Mouse (Mus musculus) hindbrain, embryonic 12.5 days (tissue): ENCODE data around the gene Foxp1. TPM values are rescaled to one million over a fixed set of nuclear protein-coding genes. Genes with fewer than 3 reads are reported as not detected.

Source experiments
- ATAC-seq: fragments of 200-750 bp; cut with Nextera tagmentation; 2 replicates; pipeline ENCODE4 v1.8.0; 2017; ENCODE audit warnings: moderate TSS enrichment; ENCODE audit not compliant: low FRiP score
- H3K27ac ChIP-seq: fragments of 300-500 bp; sonication (generic); 2 replicates; pipeline ENCODE4 v1.5.1; 2016; ENCODE audit warnings: mild to moderate bottlenecking
- H3K27me3 ChIP-seq: fragments of 300-500 bp; sonication (generic); 2 replicates; pipeline ENCODE4 v1.6.1; 2016; ENCODE audit warnings: mild to moderate bottlenecking
- H3K36me3 ChIP-seq: fragments of 300-500 bp; sonication (generic); 2 replicates; pipeline ENCODE4 v1.6.1; 2016; ENCODE audit warnings: mild to moderate bottlenecking
- H3K4me1 ChIP-seq: fragments of 300-500 bp; sonication (generic); 2 replicates; pipeline ENCODE4 v1.6.1; 2016
- H3K4me2 ChIP-seq: fragments of 300-500 bp; sonication (generic); replicated peaks from 2 replicates; pipeline ENCODE4 v1.6.1; 2016; ENCODE audit warnings: mild to moderate bottlenecking
- H3K4me3 ChIP-seq: fragments of 300-500 bp; sonication (generic); 2 replicates; pipeline ENCODE4 v1.5.1; 2016; ENCODE audit warnings: mild to moderate bottlenecking
- H3K9ac ChIP-seq: fragments of 300-500 bp; sonication (generic); 2 replicates; pipeline ENCODE4 v1.6.1; 2016; ENCODE audit warnings: mild to moderate bottlenecking, moderate library complexity
- H3K9me3 ChIP-seq: fragments of 300-500 bp; sonication (generic); replicated peaks from 2 replicates; pipeline ENCODE4 v1.6.1; 2016; ENCODE audit warnings: mild to moderate bottlenecking
- WGBS: fragments of 180-500 bp; shearing (Covaris S2); methylation state at CpG from one replicate; pipeline ENCODE4 v1.1.7; 2016; 5-methylcytosine and 5-hydroxymethylcytosine counted together
- polyA plus RNA-seq: library from polyadenylated mRNA; unstranded; fragments of >200 nt; fragmentation: Nextera tagmentation; extraction: Ambion mirVana; gene quantifications from 2 replicates; pipeline ENCODE4 v1.2.1, GENCODE M21; 2016

The Foxp1 gene
- polyA plus RNA-seq, 1 experiment from 2014 or later = 87.6 TPM

- no peaks in the 10 kb centered on the region for H3K36me3 ChIP-seq
- H3K9ac ChIP-seq = no peak overlapping the region
- no peak overlapping the region for H3K4me3 ChIP-seq
- no peaks in the 10 kb centered on the region for H3K27me3 ChIP-seq
- H3K9me3 ChIP-seq = no peaks in the 10 kb centered on the region
- H3K4me1 ChIP-seq = no peaks in the 10 kb centered on the region
- no peak overlapping the region for H3K27ac ChIP-seq
- no peak overlapping the region for H3K4me2 ChIP-seq
- 90% methylated on average over 9 of the region's 9 CpGs for WGBS
- no peak for ATAC-seq
These were observed 163.4 kb downstream of the Foxp1 start for GRCm38 (mm10) chr6:99359036-99359698.

GRCm38 (mm10) chr6:99357931-99358330 is 164.6 kb downstream of the Foxp1 start:
- Histone ChIP-seq H3K4me3 (no peak overlapping the region), H3K4me1 (no peaks in the 10 kb centered on the region), H3K4me2 (no peak overlapping the region), H3K36me3 (no peaks in the 10 kb centered on the region), H3K9ac (no peak overlapping the region), H3K27me3 (no peaks in the 10 kb centered on the region), H3K9me3 (no peaks in the 10 kb centered on the region), H3K27ac (no peak overlapping the region)
- WGBS = 94% methylated on average over 2 of the region's 2 CpGs
- no peak for ATAC-seq

GRCm38 (mm10) chr6:99354338-99354737 is 168.2 kb downstream of the Foxp1 start:
- no peaks in the 10 kb centered on the region for H3K36me3 ChIP-seq
- ATAC-seq = no peak
- no peak overlapping the region for H3K27ac ChIP-seq
- no peak overlapping the region for H3K4me3 ChIP-seq
- no peaks in the 10 kb centered on the region; the same call in 1 of the 2 replicates for H3K4me1 ChIP-seq
- H3K27me3 ChIP-seq = no peaks in the 10 kb centered on the region
- no peak overlapping the region for H3K4me2 ChIP-seq
- WGBS = 66% methylated on average over 2 of the region's 2 CpGs
- H3K9ac ChIP-seq = no peak overlapping the region
- H3K9me3 ChIP-seq = no peaks in the 10 kb centered on the region

- Histone ChIP-seq H3K27ac (no peak overlapping the region), H3K4me3 (no peak overlapping the region), H3K9me3 (no peaks in the 10 kb centered on the region), H3K4me1 (no peaks in the 10 kb centered on the region; the same call in 1 of the 2 replicates), H3K4me2 (no peak overlapping the region), H3K9ac (no peak overlapping the region), H3K27me3 (no peaks in the 10 kb centered on the region), H3K36me3 (no peaks in the 10 kb centered on the region)
- 87% methylated on average over 2 of the region's 2 CpGs for WGBS
- ATAC-seq = no peak
These were observed 169.1 kb downstream of the Foxp1 start for GRCm38 (mm10) chr6:99353441-99353840.

- H3K9ac ChIP-seq = no peak overlapping the region
- no peak for ATAC-seq
- WGBS = 79% methylated on average over 3 of the region's 3 CpGs
- H3K4me3 ChIP-seq = no peak overlapping the region
- H3K27ac ChIP-seq = no peak overlapping the region
- no peaks in the 10 kb centered on the region for H3K27me3 ChIP-seq
- H3K9me3 ChIP-seq = no peaks in the 10 kb centered on the region
- H3K36me3 ChIP-seq = no peaks in the 10 kb centered on the region
- no peaks in the 10 kb centered on the region; the same call in 1 of the 2 replicates for H3K4me1 ChIP-seq
- no peak overlapping the region for H3K4me2 ChIP-seq
These were observed 172.0 kb downstream of the Foxp1 start for GRCm38 (mm10) chr6:99350566-99350965.

GRCm38 (mm10) chr6:99350156-99350555 is 172.4 kb downstream of the Foxp1 start:
- 72% methylated on average over 5 of the region's 5 CpGs for WGBS
- no peaks in the 10 kb centered on the region; the same call in 1 of the 2 replicates for H3K4me1 ChIP-seq
- H3K27me3 ChIP-seq = no peaks in the 10 kb centered on the region
- no peak overlapping the region for H3K4me2 ChIP-seq
- no peak for ATAC-seq
- H3K36me3 ChIP-seq = no peaks in the 10 kb centered on the region
- no peak overlapping the region for H3K27ac ChIP-seq
- no peaks in the 10 kb centered on the region for H3K9me3 ChIP-seq
- no peak overlapping the region for H3K4me3 ChIP-seq
- no peak overlapping the region for H3K9ac ChIP-seq

- ATAC-seq = no peak
- 38% methylated on average over 10 of the region's 10 CpGs for whole genome bisulfite sequencing
These were observed 174.7 kb downstream of the Foxp1 start for GRCm38 (mm10) chr6:99347836-99348235.

GRCm38 (mm10) chr6:99344966-99345365 is 177.6 kb downstream of the Foxp1 start:
- ATAC-seq = no peak
- H3K4me2 ChIP-seq = no peak overlapping the region
- no peak overlapping the region for H3K4me3 ChIP-seq
- H3K27me3 ChIP-seq = no peaks in the 10 kb centered on the region
- no peaks in the 10 kb centered on the region for H3K36me3 ChIP-seq
- no peaks in the 10 kb centered on the region for H3K4me1 ChIP-seq
- H3K9ac ChIP-seq = no peak overlapping the region
- WGBS = 98% methylated on average over 7 of the region's 7 CpGs
- no peak overlapping the region for H3K27ac ChIP-seq
- H3K9me3 ChIP-seq = no peaks in the 10 kb centered on the region

More at GRCm38 (mm10) chr6:99347836-99348235, 174.7 kb downstream of the Foxp1 start:
- no peaks in the 10 kb centered on the region for H3K27me3 ChIP-seq
- H3K4me1 ChIP-seq = no peaks in the 10 kb centered on the region; the same call in 1 of the 2 replicates
- H3K27ac ChIP-seq = no peak overlapping the region
- no peak overlapping the region for H3K9ac ChIP-seq
- H3K9me3 ChIP-seq = no peaks in the 10 kb centered on the region
- H3K36me3 ChIP-seq = no peaks in the 10 kb centered on the region
- H3K4me3 ChIP-seq = no peak overlapping the region
- no peak overlapping the region for H3K4me2 ChIP-seq

- Histone ChIP-seq H3K36me3 (no peaks in the 10 kb centered on the region), H3K4me2 (no peak overlapping the region), H3K27ac (no peak overlapping the region), H3K4me1 (peaks cover 3% of the 10 kb centered on the region), H3K4me3 (no peak overlapping the region), H3K9ac (no peak overlapping the region), H3K27me3 (no peaks in the 10 kb centered on the region), H3K9me3 (no peaks in the 10 kb centered on the region)
- no peak for ATAC-seq
- WGBS = 97% methylated on average over 3 of the region's 3 CpGs
These were observed 178.2 kb downstream of the Foxp1 start for GRCm38 (mm10) chr6:99344357-99344756.

GRCm38 (mm10) chr6:99343815-99344214 is 178.7 kb downstream of the Foxp1 start:
- Histone ChIP-seq H3K9me3 (no peaks in the 10 kb centered on the region), H3K36me3 (no peaks in the 10 kb centered on the region), H3K4me3 (no peak overlapping the region), H3K4me1 (peaks cover 7% of the 10 kb centered on the region), H3K27me3 (no peaks in the 10 kb centered on the region), H3K4me2 (no peak overlapping the region), H3K27ac (no peak overlapping the region), H3K9ac (no peak overlapping the region)
- no peak for ATAC-seq
- 90% methylated on average over 3 of the region's 3 CpGs for WGBS

- no peaks in the 10 kb centered on the region for H3K36me3 ChIP-seq
- ATAC-seq = no peak
- H3K4me2 ChIP-seq = no peak overlapping the region
- WGBS = 94% methylated on average over 3 of the region's 3 CpGs
- no peak overlapping the region for H3K9ac ChIP-seq
- H3K27me3 ChIP-seq = no peaks in the 10 kb centered on the region
- H3K9me3 ChIP-seq = no peaks in the 10 kb centered on the region
- no peak overlapping the region for H3K27ac ChIP-seq
- no peak overlapping the region for H3K4me3 ChIP-seq
- H3K4me1 ChIP-seq = peaks cover 11% of the 10 kb centered on the region
These were observed 180.1 kb downstream of the Foxp1 start for GRCm38 (mm10) chr6:99342416-99342815.

- Histone ChIP-seq H3K27ac (no peak overlapping the region), H3K27me3 (no peaks in the 10 kb centered on the region), H3K9me3 (no peaks in the 10 kb centered on the region), H3K4me3 (no peak overlapping the region), H3K9ac (no peak overlapping the region), H3K36me3 (no peaks in the 10 kb centered on the region), H3K4me1 (peaks cover 11% of the 10 kb centered on the region), H3K4me2 (no peak overlapping the region)
- 86% methylated on average over 4 of the region's 4 CpGs for WGBS
- ATAC-seq = no peak
These were observed 181.6 kb downstream of the Foxp1 start for GRCm38 (mm10) chr6:99340902-99341301.

- Histone ChIP-seq H3K27me3 (no peaks in the 10 kb centered on the region), H3K4me1 (peaks cover 14% of the 10 kb centered on the region), H3K27ac (no peak overlapping the region), H3K4me3 (no peak overlapping the region), H3K9ac (no peak overlapping the region), H3K9me3 (no peaks in the 10 kb centered on the region), H3K4me2 (no peak overlapping the region), H3K36me3 (no peaks in the 10 kb centered on the region)
- WGBS = 85% methylated on average over 10 of the region's 10 CpGs
- ATAC-seq = no peak
These were observed 182.4 kb downstream of the Foxp1 start for GRCm38 (mm10) chr6:99339986-99340721.
